Mouse (Mus musculus): Measurements from ENCODE around the gene St3gal3.

St3gal3 gene

GRCm38 (mm10) chr4:118134485-118135365 is at the start of gene St3gal3:
TSS of gene St3gal3 (minus strand) at chr4:118134914.
- DNase-seq, result peak; percentile 96 to 97

- no peak for DNase-seq
These were observed 45.8 kb upstream of the St3gal3 start for GRCm38 (mm10) chr4:118180301-118181080.

- peak; percentile 94 to 97 for DNase-seq
These were observed 45.0 kb upstream of the St3gal3 start, which contains the start of gene Kdm4a for GRCm38 (mm10) chr4:118179467-118180300. TSS of gene Kdm4a (minus strand) at chr4:118180043.

- DNase-seq, result no peak
These were observed 44.3 kb upstream of the St3gal3 start for GRCm38 (mm10) chr4:118178952-118179466.

GRCm38 (mm10) chr4:118172461-118172860 is 37.7 kb upstream of the St3gal3 start:
- DNase-seq, result no peak

GRCm38 (mm10) chr4:118171006-118171405 is 36.3 kb upstream of the St3gal3 start:
- DNase-seq, result no peak

GRCm38 (mm10) chr4:118162123-118162522 is 27.4 kb upstream of the St3gal3 start:
- no peak for DNase-seq

GRCm38 (mm10) chr4:118157666-118158065 is 23.0 kb upstream of the St3gal3 start:
- no peak for DNase-seq

GRCm38 (mm10) chr4:118156559-118156958 is 21.8 kb upstream of the St3gal3 start:
- DNase-seq, result no peak

GRCm38 (mm10) chr4:118154889-118155288 is 20.2 kb upstream of the St3gal3 start:
- DNase-seq, result no peak

GRCm38 (mm10) chr4:118152020-118152785 is 17.5 kb upstream of the St3gal3 start:
- no peak for DNase-seq

- DNase-seq, result no peak
These were observed 16.1 kb upstream of the St3gal3 start for GRCm38 (mm10) chr4:118150804-118151203.

GRCm38 (mm10) chr4:118149956-118150680 is 15.4 kb upstream of the St3gal3 start:
- DNase-seq, result no peak

- DNase-seq, result peak in 1 of 2 experiments; percentile 31
These were observed 14.4 kb upstream of the St3gal3 start for GRCm38 (mm10) chr4:118149055-118149576.

- DNase-seq, result no peak
These were observed 13.6 kb upstream of the St3gal3 start for GRCm38 (mm10) chr4:118148317-118148687.

GRCm38 (mm10) chr4:118147547-118148316 is 13.0 kb upstream of the St3gal3 start:
- DNase-seq, result peak in 1 of 2 experiments; percentile 25

GRCm38 (mm10) chr4:118147090-118147489 is 12.4 kb upstream of the St3gal3 start:
- no peak for DNase-seq

GRCm38 (mm10) chr4:118144324-118144723 is 9.6 kb upstream of the St3gal3 start:
- peak in 1 of 2 experiments; percentile 17 for DNase-seq

- peak; percentile 87 to 92 for DNase-seq
These were observed 9.0 kb upstream of the St3gal3 start for GRCm38 (mm10) chr4:118143679-118144078.

- DNase-seq, result peak; percentile 30 to 57
These were observed 6.8 kb upstream of the St3gal3 start for GRCm38 (mm10) chr4:118141511-118141910.
